Mouse (Mus musculus) liver, embryonic 14.5 days (tissue): ENCODE measurements at regions not wholly inside any gene's neighbourhood (a gene's known extent, or its start where the extent isn't known, plus 50 kb on each side); places are given as distances from the start of the nearest gene placed in this dataset.

Experiments used
- ATAC-seq: fragments of 200-750 bp; cut with Nextera tagmentation; 2 replicates; pipeline ENCODE4 v1.8.0; 2017; ENCODE audit warnings: moderate number of reproducible peaks, mild to moderate bottlenecking, moderate library complexity; ENCODE audit not compliant: insufficient read depth
- DNase-seq, 3 experiments: peaks; one replicate each; pipeline ENCODE4 v3.0.0-alpha.2; 2012 to 2013; ENCODE audit warnings: low read depth in 3 of 3, low spot score in 3 of 3
- H3K27ac ChIP-seq: fragments of 300-500 bp; sonication (generic); 2 replicates; pipeline ENCODE4 v1.5.1; 2014; ENCODE audit warnings: moderate library complexity, mild to moderate bottlenecking, control low read depth, inconsistent platforms
- H3K27me3 ChIP-seq: fragments of 300-500 bp; sonication (generic); 2 replicates; pipeline ENCODE4 v1.6.1; 2014; ENCODE audit warnings: mild to moderate bottlenecking, low read length, moderate library complexity; ENCODE audit not compliant: control insufficient read depth, insufficient read depth
- H3K36me3 ChIP-seq: fragments of 300-500 bp; sonication (generic); replicated peaks from 2 replicates; pipeline ENCODE4 v1.6.1; 2014; ENCODE audit warnings: low read depth; ENCODE audit not compliant: control insufficient read depth, insufficient read depth
- H3K4me1 ChIP-seq, 2 experiments: fragments of 200-500 bp in 1 of 2; fragments of 300-500 bp in 1 of 2; sonication (generic) in 1 of 2; replicated peaks; 2 replicates each; pipeline ENCODE4 v1.6.1; 2012 to 2014; ENCODE audit warnings: antibody characterized with exemption in 1 of 2, inconsistent platforms in 1 of 2, low read length in 1 of 2; ENCODE audit not compliant: control insufficient read depth in 2 of 2, insufficient read depth in 2 of 2
- H3K4me2 ChIP-seq: fragments of 300-500 bp; sonication (generic); 2 replicates; pipeline ENCODE4 v1.6.1; 2014; ENCODE audit warnings: low read depth, mild to moderate bottlenecking, control low read depth, moderate library complexity
- H3K4me3 ChIP-seq, 2 experiments: fragments of 200-500 bp in 1 of 2; fragments of 300-500 bp in 1 of 2; sonication (generic) in 1 of 2; 2 replicates each; pipeline ENCODE4 v1.5.1; 2012 to 2014; ENCODE audit warnings: low read depth in 2 of 2, low read length in 2 of 2, mild to moderate bottlenecking in 2 of 2, control low read depth in 1 of 2, inconsistent platforms in 1 of 2, moderate library complexity in 1 of 2; ENCODE audit not compliant: insufficient read depth in 1 of 2
- H3K9ac ChIP-seq: fragments of 300-500 bp; sonication (generic); replicated peaks from 2 replicates; pipeline ENCODE4 v1.6.1; 2014; ENCODE audit warnings: mild to moderate bottlenecking, control low read depth, moderate library complexity
- H3K9me3 ChIP-seq: fragments of 300-500 bp; sonication (generic); 2 replicates; pipeline ENCODE4 v1.6.1; 2016; ENCODE audit warnings: low read length, mixed read lengths; ENCODE audit not compliant: control insufficient read depth
- CTCF ChIP-seq: IDR thresholded peaks from 2 replicates; pipeline ENCODE4 v1.5.1; 2016; ENCODE audit warnings: antibody characterized with exemption, low read depth, control low read depth
- EP300 ChIP-seq: IDR thresholded peaks from 2 replicates; pipeline ENCODE4 v1.6.1; 2016; ENCODE audit warnings: antibody characterized with exemption, low read depth
- WGBS: fragments of 180-500 bp; shearing (Covaris S2); extraction: QIAGEN DNeasy Blood & Tissue Kit; methylation state at CpG from one replicate; pipeline ENCODE4 v1.1.7; 2014; ENCODE audit not compliant: insufficient replicate concordance; 5-methylcytosine and 5-hydroxymethylcytosine counted together

GRCm38 (mm10) chr11:25045339-25045738 is 967.5 kb downstream of the Bcl11a start:
- no peaks in the 10 kb centered on the region for H3K4me1 ChIP-seq
- no peak for DNase-seq
- WGBS: 51% methylated on average over 3 of the region's 3 CpGs
- H3K9ac ChIP-seq: no peak overlapping the region
- no peak for TF ChIP-seq EP300
- TF ChIP-seq CTCF: no peak
- H3K9me3 ChIP-seq: no peaks in the 10 kb centered on the region
- H3K27me3 ChIP-seq: no peaks in the 10 kb centered on the region
- H3K4me3 ChIP-seq: no peak overlapping the region
- no peaks in the 10 kb centered on the region for H3K36me3 ChIP-seq
- no peak overlapping the region for H3K27ac ChIP-seq
- no peak overlapping the region for H3K4me2 ChIP-seq
- ATAC-seq: no peak

- Histone ChIP-seq H3K4me2 (no peak overlapping the region), H3K9ac (no peak overlapping the region), H3K36me3 (no peaks in the 10 kb centered on the region), H3K4me3 (no peak overlapping the region), H3K4me1 (no peaks in the 10 kb centered on the region), H3K27me3 (no peaks in the 10 kb centered on the region), H3K27ac (no peak overlapping the region), H3K9me3 (no peaks in the 10 kb centered on the region)
- TF ChIP-seq CTCF (peak; percentile 30), EP300 (no peak)
- 61% methylated on average over 7 of the region's 7 CpGs for WGBS
- ATAC-seq: no peak
- no peak for DNase-seq
These were observed 968.1 kb downstream of the Bcl11a start for GRCm38 (mm10) chr11:25045977-25046376.

- Histone ChIP-seq H3K4me2 (no peak overlapping the region), H3K4me1 (no peaks in the 10 kb centered on the region), H3K36me3 (no peaks in the 10 kb centered on the region), H3K27me3 (no peaks in the 10 kb centered on the region), H3K9me3 (no peaks in the 10 kb centered on the region), H3K9ac (no peak overlapping the region), H3K27ac (no peak overlapping the region), H3K4me3 (no peak overlapping the region)
- ATAC-seq (no peak), DNase-seq (no peak)
- 38% methylated on average over 2 of the region's 2 CpGs for WGBS
- TF ChIP-seq EP300 (no peak), CTCF (no peak)
These were observed 977.8 kb downstream of the Bcl11a start for GRCm38 (mm10) chr11:25055698-25056097.

GRCm38 (mm10) chr11:25057093-25057521 is 979.3 kb downstream of the Bcl11a start:
- Histone ChIP-seq H3K9me3 (no peaks in the 10 kb centered on the region), H3K27me3 (no peaks in the 10 kb centered on the region), H3K9ac (no peak overlapping the region), H3K4me3 (no peak overlapping the region), H3K4me1 (no peaks in the 10 kb centered on the region), H3K36me3 (no peaks in the 10 kb centered on the region), H3K27ac (no peak overlapping the region), H3K4me2 (no peak overlapping the region)
- 12% methylated on average over 7 of the region's 7 CpGs for WGBS
- no peak for TF ChIP-seq EP300
- TF ChIP-seq CTCF: no peak
- ATAC-seq (no peak), DNase-seq (no peak)

GRCm38 (mm10) chr11:25057543-25057942 is 979.7 kb downstream of the Bcl11a start:
- Histone ChIP-seq H3K4me1 (no peaks in the 10 kb centered on the region), H3K4me2 (no peak overlapping the region), H3K4me3 (no peak overlapping the region), H3K9ac (no peak overlapping the region), H3K27ac (no peak overlapping the region), H3K27me3 (no peaks in the 10 kb centered on the region), H3K9me3 (no peaks in the 10 kb centered on the region), H3K36me3 (no peaks in the 10 kb centered on the region)
- DNase-seq: no peak
- no peak for ATAC-seq
- TF ChIP-seq EP300 (no peak), CTCF (no peak)
- WGBS: 26% methylated on average over 2 of the region's 2 CpGs

- 52% methylated on average over 4 of the region's 4 CpGs for WGBS
- Histone ChIP-seq H3K27me3 (no peaks in the 10 kb centered on the region), H3K4me3 (no peak overlapping the region), H3K9me3 (no peaks in the 10 kb centered on the region), H3K9ac (no peak overlapping the region), H3K4me1 (no peaks in the 10 kb centered on the region), H3K27ac (no peak overlapping the region), H3K4me2 (no peak overlapping the region), H3K36me3 (no peaks in the 10 kb centered on the region)
- TF ChIP-seq EP300 (no peak), CTCF (no peak)
- DNase-seq (no peak), ATAC-seq (no peak)
These were observed 985.2 kb downstream of the Bcl11a start for GRCm38 (mm10) chr11:25063042-25063441.
